Mouse (Mus musculus) adrenal gland (tissue): ENCODE data around the gene Rps27rt.
"Not testable (repeated sequence)": the region's sequence is repeated elsewhere in the genome, so short reads cannot be mapped to it uniquely, and the experiment has no call there.

ENCODE experiments used
- intact Hi-C: fragments of 180-260 bp; cut with DNase I; formaldehyde crosslinking; loops from one replicate; pipeline ENCODE4 v1.15.1; 2025
- long read RNA-seq, 2 experiments: library from polyadenylated mRNA; unstranded; transcript quantifications; one replicate each; pipeline ENCODE4 v2.0.0; 2020; ENCODE audit warnings: borderline replicate concordance in 1 of 2; ENCODE audit not compliant: insufficient replicate concordance in 1 of 2

Rps27rt gene
- long read RNA-seq, experiment 1, transcript Rps27rt-201 (1 exons, 374 nt) = major isoform, 274 of 274 reads
- long read RNA-seq, experiment 1, partial matches to known transcripts = 0 of 274 reads
- long read RNA-seq, experiment 1, other reads (novel, unspliced or antisense) = 0 of 274 reads
- long read RNA-seq, experiment 2, transcript Rps27rt-201 (1 exons, 374 nt) = major isoform, 199 of 199 reads
- long read RNA-seq, experiment 2, partial matches to known transcripts = 0 of 199 reads
- long read RNA-seq, experiment 2, other reads (novel, unspliced or antisense) = 0 of 199 reads

GRCm38 (mm10) chr9:114982689-114983360, at the start of gene Rps27rt:
Gene Rps27rt, minus strand, starts transcription at chr9:114982739.
- intact Hi-C loops = no loop called here

- intact Hi-C loops = not testable (repeated sequence)
Measured at GRCm38 (mm10) chr9:115031046-115031445, 48.5 kb upstream of the Rps27rt start.

- intact Hi-C loops = no loop called here
Measured at GRCm38 (mm10) chr9:115030581-115030980, 48.0 kb upstream of the Rps27rt start.

- intact Hi-C loops = no loop called here
Measured at GRCm38 (mm10) chr9:115029307-115029706, 46.8 kb upstream of the Rps27rt start.

GRCm38 (mm10) chr9:115023708-115024383, 41.3 kb upstream of the Rps27rt start:
- intact Hi-C loops = no loop called here

GRCm38 (mm10) chr9:115023137-115023536, 40.6 kb upstream of the Rps27rt start:
- intact Hi-C loops = no loop called here

- intact Hi-C loops = no loop called here
Measured at GRCm38 (mm10) chr9:115021419-115021818, 38.9 kb upstream of the Rps27rt start.

GRCm38 (mm10) chr9:115020141-115020540, 37.6 kb upstream of the Rps27rt start:
- intact Hi-C loops = no loop called here

- intact Hi-C loops = no loop called here
Measured at GRCm38 (mm10) chr9:115012367-115012766, 29.8 kb upstream of the Rps27rt start.

GRCm38 (mm10) chr9:115008194-115008593, 25.7 kb upstream of the Rps27rt start:
- intact Hi-C loops = no loop called here

GRCm38 (mm10) chr9:115007776-115008175, 25.2 kb upstream of the Rps27rt start:
- intact Hi-C loops = no loop called here

GRCm38 (mm10) chr9:115005446-115005845, 22.9 kb upstream of the Rps27rt start:
- intact Hi-C loops = no loop called here

- intact Hi-C loops = no loop called here
Measured at GRCm38 (mm10) chr9:114999771-115000146, 17.2 kb upstream of the Rps27rt start.

- intact Hi-C loops = no loop called here
Measured at GRCm38 (mm10) chr9:114999010-114999770, 16.7 kb upstream of the Rps27rt start.

GRCm38 (mm10) chr9:114996489-114996888, 13.9 kb upstream of the Rps27rt start:
- intact Hi-C loops = no loop called here

- intact Hi-C loops = no loop called here
Measured at GRCm38 (mm10) chr9:114995716-114996115, 13.2 kb upstream of the Rps27rt start.

GRCm38 (mm10) chr9:114995250-114995649, 12.7 kb upstream of the Rps27rt start:
- intact Hi-C loops = no loop called here

GRCm38 (mm10) chr9:114992528-114992927, 10.0 kb upstream of the Rps27rt start:
- intact Hi-C loops = no loop called here

- intact Hi-C loops = no loop called here
Measured at GRCm38 (mm10) chr9:114990421-114990820, 7.9 kb upstream of the Rps27rt start.

- intact Hi-C loops = no loop called here
Measured at GRCm38 (mm10) chr9:114988610-114989327, 6.2 kb upstream of the Rps27rt start.

- intact Hi-C loops = no loop called here
Measured at GRCm38 (mm10) chr9:114988029-114988428, 5.5 kb upstream of the Rps27rt start.
